Mouse (Mus musculus): ENCODE results near the gene Olfr384. TPM values are rescaled to one million over a fixed set of nuclear protein-coding genes. Genes with fewer than 3 reads are reported as not detected.

The Olfr384 gene
- total RNA-seq (2023) = not detected in 4 replicates

GRCm38 (mm10) chr11:73598294-73598693 lies at the start of gene Olfr384:
Gene Olfr384, plus strand, starts transcription at chr11:73598594.

GRCm38 (mm10) chr11:73592908-73593307 lies 5.5 kb upstream of the Olfr384 start, which contains the start of gene Olfr385:
Gene Olfr385, minus strand, starts transcription at chr11:73593008.

Other genes with a start within 250 kb of the Olfr384 start
- gene Olfr20, start 247.8 kb upstream of the Olfr384 start, total RNA-seq (2023) = not detected in 4 replicates
- not detected in 4 replicates for gene Olfr376, start 227.3 kb upstream of the Olfr384 start, total RNA-seq (2023)
- gene Olfr1, start 199.0 kb upstream of the Olfr384 start, total RNA-seq (2023) = not detected in 4 replicates
- gene Olfr378, start 170.1 kb upstream of the Olfr384 start, total RNA-seq (2023) = not detected in 4 replicates
- not detected in 4 replicates for gene Olfr380, start 141.1 kb upstream of the Olfr384 start, total RNA-seq (2023)
- not detected in 4 replicates for gene Olfr381, start 107.0 kb upstream of the Olfr384 start, total RNA-seq (2023)
- gene Olfr382, start 81.4 kb upstream of the Olfr384 start, total RNA-seq (2023) = not detected in 4 replicates
- gene Olfr385, start 5.6 kb upstream of the Olfr384 start, total RNA-seq (2023) = not detected in 4 replicates
- not detected in 4 replicates for gene Zfp735, start 90.2 kb downstream of the Olfr384 start, total RNA-seq (2023)
- not detected in 4 replicates for gene Olfr389, start 182.1 kb downstream of the Olfr384 start, total RNA-seq (2023)
- not detected in 4 replicates for gene Olfr390, start 184.4 kb downstream of the Olfr384 start, total RNA-seq (2023)
- not detected in 4 replicates for gene Olfr391-ps, start 204.5 kb downstream of the Olfr384 start, total RNA-seq (2023)
- not detected in 4 replicates for gene Olfr392, start 218.5 kb downstream of the Olfr384 start, total RNA-seq (2023)